Mouse (Mus musculus): ENCODE results near the gene Gm20867. TPM values are rescaled to one million over a fixed set of nuclear protein-coding genes. Genes with fewer than 3 reads are reported as not detected.
"Not testable (repeated sequence)": the region's sequence is repeated elsewhere in the genome, so short reads cannot be mapped to it uniquely, and the experiment has no call there.

Gene Gm20867
- not detected for total RNA-seq (2021)
- long read RNA-seq, experiment 1, result 0 reads
- long read RNA-seq, experiment 2, result 0 reads

GRCm38 (mm10) chrY:77963104-77963503 is at the start of gene Gm20867:
Gene Gm20867 (minus strand): TSS chrY:77963204.
- not testable (repeated sequence) for DNase-seq (ENCODE audit: low spot score in 2 of 2)

Other genes with a start within 250 kb of the Gm20867 start
- not detected for gene Gm29564, start 249.8 kb upstream of the Gm20867 start, total RNA-seq (2021)

Data from left cerebral cortex, adult 18-20 months (tissue).